Mouse (Mus musculus): ENCODE results near the gene Nme7.

Nme7 gene

DNA sequence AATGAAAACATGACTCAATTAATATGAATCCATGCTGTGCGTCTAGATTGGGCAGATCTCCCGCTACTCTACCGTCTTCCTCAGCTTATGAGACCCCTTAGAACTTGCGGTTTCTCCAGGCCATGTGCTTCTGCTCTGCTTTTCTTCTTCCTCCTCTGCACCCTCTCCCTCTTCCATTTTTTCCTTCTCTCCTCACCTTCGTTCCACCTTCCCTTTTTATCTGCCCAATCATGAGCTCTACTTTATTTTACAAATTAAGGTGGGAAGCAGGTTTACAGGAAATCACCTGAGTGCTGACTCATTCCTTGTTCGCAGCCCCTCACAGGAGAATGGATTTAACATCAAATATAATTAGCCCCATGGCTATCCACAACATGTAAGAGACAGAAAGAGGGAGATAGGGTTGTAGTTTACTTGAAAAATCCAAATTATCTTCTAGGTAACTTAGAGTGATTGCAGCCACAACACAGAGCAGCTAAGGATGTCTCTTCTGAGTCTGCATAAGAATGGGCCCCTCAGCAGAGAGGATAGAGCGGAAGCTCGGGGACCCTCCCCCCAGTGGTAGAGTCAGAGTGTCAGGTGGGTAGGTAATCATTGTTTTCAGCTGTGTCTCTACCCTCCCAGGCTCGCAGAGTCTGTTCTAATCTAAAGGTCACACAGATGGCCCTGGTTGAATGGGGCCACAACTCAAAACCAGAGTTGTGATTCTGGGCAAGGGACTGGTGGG lies 73.0 kb downstream of the Nme7 start:
- DNase-seq (ENCODE audit: low spot score in 2 of 2) = no peak

DNA sequence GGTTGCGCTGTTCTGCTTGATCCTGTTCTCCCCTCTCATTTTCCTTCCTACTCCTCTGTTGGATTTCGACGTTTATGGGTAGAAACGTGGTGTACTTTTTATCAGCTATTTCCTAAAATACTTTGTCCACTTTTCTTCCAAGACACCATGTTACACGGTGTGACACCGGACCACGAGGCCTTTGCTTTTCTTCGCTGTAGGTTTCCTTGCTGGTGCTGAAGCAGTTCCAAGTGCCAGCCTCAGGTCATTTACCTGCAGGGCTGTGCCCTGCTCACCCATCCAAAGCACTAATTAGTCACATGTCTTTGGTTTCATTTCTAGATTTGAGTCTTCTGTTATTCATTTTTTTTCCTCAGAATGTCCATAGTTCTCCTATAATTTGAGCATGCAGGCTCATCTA lies 79.7 kb downstream of the Nme7 start:
- DNase-seq (ENCODE audit: low spot score in 2 of 2) = no peak

DNA sequence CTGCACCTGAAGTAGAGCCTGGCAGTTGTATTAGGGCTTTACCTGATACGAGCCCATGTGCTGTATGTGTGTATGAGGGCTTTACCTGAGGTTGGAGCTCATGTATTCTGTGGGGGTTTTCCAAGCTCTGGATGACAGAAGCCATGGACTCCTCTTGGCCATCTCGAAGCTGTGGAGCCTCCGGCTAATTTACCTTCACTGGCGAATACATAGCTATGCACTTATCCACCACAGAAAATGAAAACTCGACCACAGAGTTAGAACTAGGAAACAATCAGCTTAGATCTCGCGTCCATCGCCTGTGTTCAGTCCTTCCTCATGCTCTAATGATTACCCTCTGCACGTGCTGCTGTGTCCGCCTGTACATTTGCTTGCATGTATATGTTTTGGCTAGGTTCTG lies 80.4 kb downstream of the Nme7 start:
- no peak for DNase-seq (ENCODE audit: low spot score in 2 of 2)

DNA sequence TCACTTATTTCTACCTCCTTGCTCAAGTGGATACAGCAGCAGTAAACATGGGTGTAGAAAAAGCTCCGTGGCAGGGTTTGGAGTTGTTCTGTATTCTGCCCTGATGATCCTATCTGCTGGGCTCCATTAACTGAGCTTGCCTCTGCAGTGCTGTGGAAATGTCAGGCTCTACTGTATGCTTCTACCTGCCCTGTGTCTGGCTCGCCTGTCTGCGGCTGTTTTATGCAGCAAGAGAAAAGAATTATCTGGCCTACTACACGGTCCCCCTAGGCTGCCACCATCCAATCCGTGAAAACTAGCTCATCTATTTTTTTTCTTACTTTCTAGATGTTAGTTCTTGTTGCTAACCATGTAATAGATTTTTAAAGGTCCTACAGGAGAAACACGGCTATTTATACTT lies 81.1 kb downstream of the Nme7 start:
- no peak for DNase-seq (ENCODE audit: low spot score in 2 of 2)

DNA sequence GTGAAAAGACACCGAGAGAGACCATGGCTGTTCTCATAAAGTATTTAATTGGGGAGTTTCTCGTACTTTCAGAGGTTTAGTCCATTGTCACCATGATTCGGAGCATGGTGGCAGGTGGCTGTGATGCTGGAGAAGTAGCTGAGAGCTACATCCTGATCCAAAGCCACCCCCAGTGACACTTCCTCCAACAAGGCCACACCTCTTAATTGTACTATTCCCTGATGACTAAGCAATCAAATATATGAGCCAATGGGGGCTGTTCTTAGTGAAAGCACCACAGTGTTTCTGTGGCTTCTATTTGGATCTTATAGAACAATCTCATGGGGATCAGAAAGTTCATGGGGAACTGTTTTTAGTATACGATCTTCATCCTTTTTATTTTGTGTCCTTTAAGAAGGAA lies 85.8 kb downstream of the Nme7 start:
- DNase-seq (ENCODE audit: low spot score in 2 of 2) = no peak

DNA sequence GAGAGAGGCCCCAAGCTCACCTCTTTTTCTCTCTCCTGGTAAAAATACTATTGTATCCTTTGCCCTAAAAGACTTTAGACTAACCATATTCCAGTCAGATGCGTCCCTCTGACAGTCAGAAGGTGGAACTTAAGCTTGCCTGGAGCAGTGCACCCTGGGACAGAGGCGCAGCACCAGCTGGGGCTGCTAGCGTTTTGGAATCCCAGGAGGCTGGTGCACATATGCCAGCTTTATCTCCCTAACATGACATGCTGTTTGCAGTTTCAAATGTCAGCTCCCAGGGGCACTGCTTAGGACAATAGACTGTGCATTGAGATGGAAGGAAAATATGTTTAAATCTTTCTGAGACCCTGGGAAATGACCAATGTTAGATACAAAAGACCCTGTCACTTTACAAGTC lies 88.3 kb downstream of the Nme7 start:
- no peak for DNase-seq (ENCODE audit: low spot score in 2 of 2)

DNA sequence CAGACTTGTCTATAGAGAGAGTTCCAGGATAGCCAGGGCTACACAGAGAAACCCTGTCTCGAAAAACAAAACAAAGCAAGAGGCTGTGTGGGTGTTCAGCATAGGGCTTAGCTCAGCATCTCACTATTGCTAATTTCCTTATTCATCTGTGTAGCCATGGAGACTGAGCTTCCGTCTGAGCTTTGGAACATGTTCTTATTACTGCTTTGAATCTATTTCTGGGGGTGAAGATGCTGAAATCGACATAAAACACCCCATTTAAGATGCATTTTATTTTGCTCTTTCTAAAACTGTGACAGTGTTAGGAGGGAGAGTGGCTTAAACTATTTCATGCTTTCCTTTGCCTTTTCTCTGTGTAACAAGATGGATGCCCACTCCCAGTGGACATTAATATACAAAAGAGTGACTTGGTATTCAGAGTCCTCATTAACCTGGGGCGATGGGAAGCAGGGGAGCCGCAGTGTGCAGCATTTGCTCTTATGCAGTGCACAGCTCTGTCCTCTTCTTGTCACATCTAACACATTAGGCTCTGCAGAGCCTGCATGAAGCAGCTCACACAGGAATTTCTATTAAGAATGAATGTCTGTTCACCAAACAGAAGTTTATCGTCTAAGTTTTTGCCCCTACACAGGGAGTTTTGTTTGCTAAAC lies 91.3 kb downstream of the Nme7 start:
- no peak for DNase-seq (ENCODE audit: low spot score in 2 of 2)

DNA sequence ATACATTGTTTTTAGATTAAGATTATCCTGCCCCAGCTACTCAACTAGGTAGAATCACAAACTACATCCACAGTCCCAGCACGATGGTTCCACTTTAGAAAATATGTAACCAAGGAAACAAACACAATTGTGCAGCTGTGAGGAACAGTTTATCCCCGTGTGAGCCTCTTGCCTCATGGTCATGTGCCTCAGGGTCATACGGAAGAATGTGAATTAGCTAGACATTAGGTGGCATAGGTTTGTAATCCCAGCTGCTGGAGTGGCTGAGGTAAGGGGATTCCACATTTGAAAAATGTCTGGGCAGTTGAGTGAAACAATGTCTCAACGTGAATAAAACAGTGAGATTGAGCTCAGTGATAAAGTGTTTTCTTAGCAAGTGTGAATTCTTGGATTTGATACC lies 93.8 kb downstream of the Nme7 start:
- DNase-seq (ENCODE audit: low spot score in 2 of 2) = no peak

DNA sequence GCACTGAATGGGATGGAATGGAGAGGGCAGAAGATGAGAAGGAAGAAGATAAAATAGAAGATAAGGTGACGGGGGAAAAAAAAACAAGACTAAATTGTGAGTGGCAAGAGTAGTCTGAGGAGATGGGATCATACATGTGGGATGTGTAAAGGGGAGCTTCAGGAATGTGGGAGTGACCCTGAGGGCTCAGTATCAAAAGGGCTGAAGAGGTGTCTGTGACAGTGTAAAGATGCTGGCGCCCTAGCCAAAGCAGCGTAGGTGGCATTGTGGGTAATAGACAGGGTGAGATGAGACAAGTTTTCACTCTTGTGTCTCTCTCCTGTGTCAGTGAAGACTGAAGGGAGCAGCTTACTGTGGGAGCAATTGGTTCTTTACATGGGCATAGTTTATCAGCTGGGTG lies 95.7 kb downstream of the Nme7 start:
- no peak for DNase-seq (ENCODE audit: low spot score in 2 of 2)

DNA sequence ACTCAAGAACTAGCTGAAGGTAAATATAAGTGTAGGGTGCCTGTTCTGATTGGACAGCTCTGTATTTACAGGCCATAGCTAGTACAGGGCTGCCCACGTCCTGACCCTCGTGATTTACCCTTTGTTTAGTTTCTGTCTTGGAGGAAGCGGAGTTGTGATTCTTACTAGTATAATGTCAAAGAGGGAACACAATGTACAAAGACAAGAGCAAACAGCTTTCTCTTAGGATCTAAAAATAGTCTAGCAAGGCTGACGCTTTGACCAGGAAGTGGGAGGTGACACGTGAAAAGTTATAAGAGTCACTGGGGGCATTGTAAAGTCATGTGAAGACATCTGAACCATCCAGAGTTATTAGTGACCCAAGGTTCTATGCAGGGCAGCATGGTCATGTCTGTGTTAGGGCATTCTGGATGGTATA lies 101.5 kb downstream of the Nme7 start:
- DNase-seq (ENCODE audit: low spot score in 2 of 2) = no peak

DNA sequence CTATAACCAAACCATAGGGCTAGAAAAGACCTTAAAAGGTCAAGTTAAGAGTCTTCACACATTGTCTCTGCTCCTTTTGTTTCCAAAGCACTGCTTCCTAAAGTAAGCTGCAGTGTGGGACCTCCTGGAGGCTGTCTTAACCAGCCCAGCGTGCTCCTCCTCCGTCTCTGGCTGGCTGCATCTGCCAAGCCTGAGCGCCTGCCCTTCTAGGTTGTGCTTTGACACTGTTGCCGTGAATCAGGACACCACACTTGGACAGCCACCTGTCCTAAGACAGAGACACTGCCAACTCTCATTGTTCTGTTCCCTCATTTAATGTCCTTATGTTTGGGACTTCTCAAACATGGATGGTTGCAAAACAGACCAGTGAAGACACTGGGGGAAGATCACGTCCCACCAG lies 102.6 kb downstream of the Nme7 start:
- DNase-seq (ENCODE audit: low spot score in 2 of 2) = no peak

DNA sequence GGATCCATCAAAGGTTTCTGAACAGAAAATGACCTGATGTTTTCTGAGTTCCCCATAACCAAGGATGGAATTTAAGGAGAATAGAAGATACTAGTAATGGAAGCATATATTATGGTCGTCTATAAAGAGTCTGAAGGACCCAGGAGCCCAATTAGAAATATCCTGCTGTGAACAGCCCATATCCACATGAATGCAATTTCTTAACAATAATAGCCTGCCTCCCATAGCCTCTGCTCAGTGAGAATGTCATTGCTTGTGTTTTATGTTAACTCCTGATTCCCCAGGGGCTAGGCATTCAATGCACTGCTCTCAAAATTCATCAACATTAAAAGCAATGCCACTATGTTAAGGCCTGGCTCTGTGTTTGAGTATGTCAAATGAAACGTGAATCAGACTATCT lies 104.7 kb downstream of the Nme7 start:
- no peak for DNase-seq (ENCODE audit: low spot score in 2 of 2)

DNA sequence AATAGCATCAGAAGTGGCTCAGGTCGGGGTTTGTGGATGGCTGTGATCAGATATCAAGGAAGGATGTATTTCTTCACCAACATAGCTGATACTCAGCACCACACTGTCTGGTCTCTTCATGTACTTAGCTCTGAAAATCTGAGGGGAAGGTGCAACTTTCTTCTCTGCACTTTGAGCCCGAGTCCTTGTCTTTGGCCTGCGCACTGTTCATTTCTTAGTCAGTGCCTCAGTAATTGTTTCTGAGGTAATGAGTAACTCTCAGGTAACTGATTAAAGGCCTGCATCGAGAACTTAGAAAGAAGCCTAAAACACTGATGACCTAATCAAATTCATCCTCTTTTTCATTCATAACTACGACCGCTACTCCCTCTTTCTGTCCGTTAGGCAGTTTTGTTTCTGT lies 107.4 kb downstream of the Nme7 start:
- DNase-seq (ENCODE audit: low spot score in 2 of 2) = no peak

DNA sequence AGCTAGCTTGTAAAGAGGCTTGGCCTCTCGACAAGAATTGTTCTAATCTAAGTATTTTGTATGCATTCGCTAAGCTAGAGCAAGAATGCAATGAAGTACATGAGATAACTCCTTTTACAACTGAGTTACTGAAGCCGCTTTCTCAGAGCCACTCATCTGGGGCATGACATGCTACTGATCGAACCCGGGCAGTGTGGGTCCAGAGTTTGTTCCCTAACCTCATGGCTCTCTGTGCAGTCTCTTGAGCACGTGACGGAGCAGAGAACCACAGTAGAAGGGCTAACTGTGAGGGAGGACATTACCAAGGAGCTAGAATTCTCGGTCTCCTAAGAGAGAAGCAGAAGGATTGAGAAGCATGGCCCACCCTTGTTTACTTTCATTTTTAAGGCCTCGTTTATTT lies 109.0 kb downstream of the Nme7 start:
- no peak for DNase-seq (ENCODE audit: low spot score in 2 of 2)

DNA sequence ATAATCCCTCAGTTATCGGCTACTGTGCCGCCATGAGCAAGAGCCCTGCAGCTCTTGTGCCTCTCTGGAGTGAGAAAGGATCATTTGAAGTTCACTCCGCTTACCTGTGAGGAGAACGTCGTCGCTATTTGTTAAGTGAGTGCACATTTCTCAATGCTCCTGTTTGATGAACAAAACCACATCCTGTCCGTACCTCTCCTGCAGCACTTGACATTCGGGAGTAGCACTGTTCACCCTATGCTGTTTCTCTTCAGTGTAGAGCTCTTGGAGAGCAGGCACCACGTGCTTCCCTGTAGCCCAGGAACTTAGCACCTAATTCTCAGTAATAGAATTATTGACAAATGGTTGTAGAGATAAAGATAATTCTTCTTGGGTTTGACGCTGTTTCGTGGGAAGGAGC lies 109.7 kb downstream of the Nme7 start:
- DNase-seq (ENCODE audit: low spot score in 2 of 2) = no peak

DNA sequence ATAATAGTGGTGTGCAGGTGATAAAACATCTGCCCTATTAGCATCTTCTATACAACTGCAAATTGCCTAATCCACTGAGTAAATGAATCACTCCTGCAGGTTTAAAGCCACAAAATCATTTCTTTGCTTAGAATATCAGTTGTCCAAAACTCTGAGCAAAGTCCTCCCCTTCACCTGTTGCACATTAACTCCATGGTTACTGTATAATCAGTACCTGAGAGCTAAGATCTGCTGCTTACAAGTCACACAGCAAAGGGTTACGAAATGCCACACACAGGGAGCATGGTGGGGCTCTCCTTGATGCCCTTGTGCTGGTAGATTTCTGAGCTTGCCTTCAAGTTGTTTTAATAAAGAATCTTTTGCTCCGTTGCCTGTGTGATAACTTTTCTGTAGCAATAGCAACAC lies 111.4 kb downstream of the Nme7 start:
- DNase-seq (ENCODE audit: low spot score in 2 of 2) = no peak

DNA sequence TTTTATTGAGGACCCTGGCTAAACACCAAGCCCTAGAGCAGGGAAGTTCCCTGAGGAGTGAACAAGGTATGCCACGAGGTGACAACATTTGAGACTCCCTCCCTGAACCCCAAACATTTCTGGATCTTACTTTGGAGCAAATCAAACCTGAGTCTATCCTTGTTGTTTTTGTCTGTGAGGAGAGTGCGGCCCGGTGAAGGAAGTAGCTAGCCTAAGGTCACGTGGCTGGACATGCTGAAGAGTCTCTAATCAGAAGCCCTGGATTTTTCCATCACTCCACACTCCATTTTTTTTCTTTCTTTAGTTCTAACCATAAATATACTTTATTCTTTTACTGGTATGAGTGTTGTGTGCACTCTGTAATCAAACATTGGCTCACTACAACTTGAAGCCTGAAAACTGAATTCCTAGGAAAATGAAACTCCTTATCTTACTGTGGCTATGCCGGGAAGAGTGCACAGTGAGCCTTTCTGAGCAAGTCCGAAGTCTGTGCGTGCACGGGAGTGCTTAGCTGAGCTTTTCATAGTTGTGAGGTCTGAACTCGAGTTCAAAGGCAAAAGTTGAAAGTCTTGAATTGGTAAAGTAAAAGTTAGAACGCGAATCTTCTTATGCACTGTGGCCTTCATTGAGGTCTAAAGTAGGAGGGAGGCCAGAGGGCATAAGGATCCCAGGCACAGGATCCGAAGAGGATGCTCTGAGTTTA lies 112.9 kb downstream of the Nme7 start:
- DNase-seq (ENCODE audit: low spot score in 2 of 2) = no peak

DNA sequence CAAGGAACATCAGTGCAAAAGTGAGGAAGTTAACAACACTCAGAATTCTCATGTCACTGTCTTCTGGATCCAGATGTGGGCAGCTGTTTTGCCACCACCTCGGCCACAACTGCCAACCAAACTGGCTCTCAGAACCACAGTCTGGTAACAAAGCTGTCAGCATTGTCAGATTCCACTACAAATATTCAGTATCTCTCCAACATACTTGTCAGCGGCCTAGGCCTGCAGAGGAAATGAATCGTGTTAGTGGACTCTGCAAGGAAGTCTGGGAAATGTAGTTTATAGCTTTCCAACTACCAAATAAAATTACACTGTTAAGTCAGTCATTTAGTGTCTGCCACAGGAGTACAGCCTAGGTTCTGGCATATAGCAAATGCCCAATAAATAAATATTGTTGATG lies 113.7 kb downstream of the Nme7 start:
- no peak for DNase-seq (ENCODE audit: low spot score in 2 of 2)

DNA sequence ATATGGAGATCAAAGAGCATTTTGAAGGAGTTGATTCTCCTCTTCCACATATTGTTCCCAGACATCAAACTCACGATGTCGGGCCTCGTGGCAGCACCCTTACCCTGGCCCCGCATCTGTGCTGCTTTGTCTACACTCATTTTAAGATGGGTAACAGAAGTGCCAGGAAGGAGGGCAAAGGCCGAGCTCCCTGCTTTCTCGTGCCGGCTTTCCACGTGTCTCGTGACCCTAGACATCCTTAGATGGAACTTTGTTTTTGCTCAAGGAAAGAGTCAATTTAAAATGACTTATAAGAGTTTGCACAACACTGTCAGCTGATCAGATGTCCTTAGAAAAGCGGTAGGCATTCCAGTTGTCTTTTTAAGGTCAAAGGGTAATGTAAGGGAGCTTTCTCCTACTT lies 114.4 kb downstream of the Nme7 start:
- no peak for DNase-seq (ENCODE audit: low spot score in 2 of 2)

DNA sequence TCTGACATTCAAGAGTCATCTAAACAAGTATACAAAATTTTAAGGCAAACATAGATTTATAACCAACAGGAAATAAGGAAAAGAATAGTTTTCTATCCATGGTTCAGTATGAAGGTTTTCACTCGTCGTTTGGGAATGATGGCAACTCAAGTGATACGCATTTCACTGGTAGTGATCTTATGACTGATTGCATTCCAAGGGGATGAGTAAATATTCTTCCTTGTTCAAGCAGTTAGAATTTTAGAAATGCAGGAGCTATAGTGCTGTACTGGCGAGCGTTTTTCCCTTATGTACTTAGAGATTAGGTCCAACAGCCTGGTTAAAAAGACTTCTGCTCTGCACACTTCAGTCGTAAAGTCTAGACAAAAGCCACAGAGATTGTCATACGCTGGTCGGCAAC lies 115.5 kb downstream of the Nme7 start:
- no peak for DNase-seq (ENCODE audit: low spot score in 2 of 2)

DNA sequence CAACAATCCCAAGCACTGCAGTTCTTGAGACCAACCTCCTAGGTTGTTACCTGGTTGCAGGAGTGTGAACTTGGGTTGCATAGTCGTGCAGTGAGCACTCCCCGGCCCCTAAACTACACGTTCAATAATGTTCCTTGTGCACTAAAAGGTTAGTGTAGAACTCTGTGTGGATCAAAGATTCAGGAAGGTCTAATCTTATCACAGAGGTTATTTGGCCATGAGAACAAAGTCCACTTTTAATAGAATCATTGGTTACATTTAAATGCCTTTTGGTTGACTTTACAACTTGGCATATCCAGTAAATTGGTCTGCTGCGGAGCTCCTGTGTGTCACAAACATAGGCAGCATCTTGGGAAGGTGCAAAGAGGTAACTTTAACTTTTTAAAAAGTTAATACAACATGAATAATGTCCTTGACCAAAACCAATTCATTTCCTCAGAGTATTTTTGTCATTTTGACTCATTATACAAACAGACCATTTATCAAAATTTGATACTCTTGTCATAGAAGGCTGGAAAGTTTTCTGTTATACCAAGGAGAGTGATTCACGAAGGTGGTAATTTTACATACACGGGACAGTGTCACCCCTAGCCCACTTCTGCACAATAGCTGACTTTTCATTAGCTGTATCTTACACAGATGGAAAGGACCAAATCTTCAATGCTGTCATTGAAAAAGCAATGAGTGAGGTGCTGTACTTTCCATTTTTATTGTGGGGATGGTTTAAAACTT lies 116.9 kb downstream of the Nme7 start:
- DNase-seq (ENCODE audit: low spot score in 2 of 2) = no peak

DNA sequence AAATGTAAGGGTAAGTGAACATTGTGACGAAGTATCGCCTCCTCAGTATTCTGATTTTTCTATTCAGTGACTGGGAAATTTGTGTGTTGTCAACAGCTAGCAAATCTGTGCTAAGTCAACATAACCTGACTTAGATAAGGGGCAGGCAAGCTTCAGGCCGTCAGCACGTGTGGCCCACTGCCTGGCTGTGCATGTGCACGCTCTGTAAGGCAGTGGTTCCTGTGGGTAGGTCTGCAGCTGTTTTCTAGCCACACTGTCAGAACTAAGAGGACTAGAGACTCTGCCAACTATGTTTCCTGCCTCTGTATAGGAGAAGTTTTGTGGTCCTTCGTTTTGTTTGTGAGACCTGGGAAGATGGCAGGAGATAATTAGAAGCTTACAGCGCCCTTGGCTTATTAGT lies 122.3 kb downstream of the Nme7 start:
- no peak for DNase-seq (ENCODE audit: low spot score in 2 of 2)

DNA sequence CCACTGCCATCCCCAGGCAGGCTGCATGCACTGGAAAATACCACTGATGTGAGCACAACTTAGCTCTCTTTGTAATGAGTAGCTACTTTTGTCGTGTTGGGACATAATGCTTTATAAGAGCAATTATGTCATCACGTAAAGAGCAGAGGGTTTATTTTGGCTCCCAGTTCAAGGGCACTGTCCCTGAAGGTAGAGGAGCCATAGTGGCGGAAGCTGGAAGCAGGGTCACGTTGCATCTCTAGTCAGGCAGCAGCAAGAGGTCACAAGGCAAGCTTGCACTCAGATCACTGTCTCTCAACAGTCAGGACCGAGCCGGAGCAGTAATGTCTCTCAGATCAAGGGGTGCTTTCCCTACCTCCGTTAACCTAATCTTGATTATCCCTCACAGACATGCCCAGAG lies 123.9 kb downstream of the Nme7 start:
- no peak for DNase-seq (ENCODE audit: low spot score in 2 of 2)
